Mouse (Mus musculus): Measurements from ENCODE around the gene Pip4p1. TPM values are rescaled to one million over a fixed set of nuclear protein-coding genes. Genes with fewer than 3 reads are reported as not detected.
A peak's percentile ranks its signal among the peaks of the same experiment; 100 is the strongest.
"Not testable (repeated sequence)": the region's sequence is repeated elsewhere in the genome, so short reads cannot be mapped to it uniquely, and the experiment has no call there.

Gene Pip4p1
- polyA plus RNA-seq, 1 experiment from 2014 or later = 42.0 TPM

- H3K4me3 ChIP-seq (ENCODE audit: low read depth, low read length) = no peak overlapping the region
- H3K36me3 ChIP-seq (ENCODE audit: control insufficient read depth, insufficient read depth, low read length) = no peaks in the 10 kb centered on the region
- DNase-seq (ENCODE audit: low spot score) (peak; percentile 35), ATAC-seq (ENCODE audit: low read depth) (no peak)
- WGBS = 28% methylated on average over 12 of the region's 12 CpGs
- H3K4me2 ChIP-seq (ENCODE audit: low read depth, low read length) = peak overlapping the region; percentile 3; the same call in 1 of the 2 replicates
- no peak overlapping the region for H3K9ac ChIP-seq (ENCODE audit: low read depth, low read length)
- no peaks in the 10 kb centered on the region for H3K9me3 ChIP-seq (ENCODE audit: control insufficient read depth, low read length)
- H3K27ac ChIP-seq (replicated peaks; ENCODE audit: low read depth, low read length) = no peak overlapping the region
- H3K27me3 ChIP-seq (replicated peaks; ENCODE audit: control insufficient read depth, insufficient read depth, low read length) = no peaks in the 10 kb centered on the region
- H3K4me1 ChIP-seq (ENCODE audit: control insufficient read depth, insufficient read depth, low read length) = no peaks in the 10 kb centered on the region; the same call in 1 of the 2 replicates
Measured at GRCm38 (mm10) chr14:50969558-50970544, 39.2 kb upstream of the Pip4p1 start.

GRCm38 (mm10) chr14:50969041-50969440, 38.4 kb upstream of the Pip4p1 start:
- Histone ChIP-seq H3K27me3 (replicated peaks; ENCODE audit: control insufficient read depth, insufficient read depth, low read length) (no peaks in the 10 kb centered on the region), H3K9me3 (ENCODE audit: control insufficient read depth, low read length) (no peaks in the 10 kb centered on the region), H3K36me3 (ENCODE audit: control insufficient read depth, insufficient read depth, low read length) (no peaks in the 10 kb centered on the region), H3K4me2 (ENCODE audit: low read depth, low read length) (peak overlapping the region; percentile 3; the same call in 1 of the 2 replicates), H3K27ac (replicated peaks; ENCODE audit: low read depth, low read length) (no peak overlapping the region), H3K4me3 (ENCODE audit: low read depth, low read length) (no peak overlapping the region), H3K4me1 (ENCODE audit: control insufficient read depth, insufficient read depth, low read length) (no peaks in the 10 kb centered on the region; the same call in 1 of the 2 replicates), H3K9ac (ENCODE audit: low read depth, low read length) (no peak overlapping the region)
- no peak for ATAC-seq (ENCODE audit: low read depth)
- 24% methylated on average over 1 of the region's 1 CpGs for WGBS
- DNase-seq (ENCODE audit: low spot score) = no peak

- ATAC-seq (ENCODE audit: low read depth) (no peak), DNase-seq (ENCODE audit: low spot score) (peak; percentile 16)
- H3K9ac ChIP-seq (ENCODE audit: low read depth, low read length) = no peak overlapping the region
- H3K27me3 ChIP-seq (replicated peaks; ENCODE audit: control insufficient read depth, insufficient read depth, low read length) = no peaks in the 10 kb centered on the region
- no peak overlapping the region for H3K4me2 ChIP-seq (ENCODE audit: low read depth, low read length)
- no peaks in the 10 kb centered on the region; the same call in 1 of the 2 replicates for H3K4me1 ChIP-seq (ENCODE audit: control insufficient read depth, insufficient read depth, low read length)
- 74% methylated on average over 5 of the region's 5 CpGs for WGBS
- H3K4me3 ChIP-seq (ENCODE audit: low read depth, low read length) = no peak overlapping the region
- H3K9me3 ChIP-seq (ENCODE audit: control insufficient read depth, low read length) = no peaks in the 10 kb centered on the region
- no peaks in the 10 kb centered on the region for H3K36me3 ChIP-seq (ENCODE audit: control insufficient read depth, insufficient read depth, low read length)
- H3K27ac ChIP-seq (replicated peaks; ENCODE audit: low read depth, low read length) = no peak overlapping the region
Measured at GRCm38 (mm10) chr14:50968216-50968980, 37.7 kb upstream of the Pip4p1 start.

GRCm38 (mm10) chr14:50958289-50958995, 27.8 kb upstream of the Pip4p1 start:
- H3K9me3 ChIP-seq (ENCODE audit: control insufficient read depth, low read length); H3K36me3 ChIP-seq (ENCODE audit: control insufficient read depth, insufficient read depth, low read length); H3K4me3 ChIP-seq (ENCODE audit: low read depth, low read length); H3K27me3 ChIP-seq (replicated peaks; ENCODE audit: control insufficient read depth, insufficient read depth, low read length); H3K27ac ChIP-seq (replicated peaks; ENCODE audit: low read depth, low read length); H3K4me1 ChIP-seq (ENCODE audit: control insufficient read depth, insufficient read depth, low read length); DNase-seq (ENCODE audit: low spot score); H3K4me2 ChIP-seq (ENCODE audit: low read depth, low read length); ATAC-seq (ENCODE audit: low read depth); H3K9ac ChIP-seq (ENCODE audit: low read depth, low read length): not testable (repeated sequence)
- WGBS = 86% methylated on average over 5 of the region's 5 CpGs

GRCm38 (mm10) chr14:50957146-50957545, 26.5 kb upstream of the Pip4p1 start:
- 60% methylated on average over 3 of the region's 3 CpGs for WGBS
- H3K9me3 ChIP-seq (ENCODE audit: control insufficient read depth, low read length); H3K4me3 ChIP-seq (ENCODE audit: low read depth, low read length); H3K36me3 ChIP-seq (ENCODE audit: control insufficient read depth, insufficient read depth, low read length); H3K27ac ChIP-seq (replicated peaks; ENCODE audit: low read depth, low read length); H3K4me1 ChIP-seq (ENCODE audit: control insufficient read depth, insufficient read depth, low read length); DNase-seq (ENCODE audit: low spot score); H3K4me2 ChIP-seq (ENCODE audit: low read depth, low read length); H3K9ac ChIP-seq (ENCODE audit: low read depth, low read length); H3K27me3 ChIP-seq (replicated peaks; ENCODE audit: control insufficient read depth, insufficient read depth, low read length); ATAC-seq (ENCODE audit: low read depth): not testable (repeated sequence)

- not testable (repeated sequence) for H3K9ac ChIP-seq (ENCODE audit: low read depth, low read length); H3K27ac ChIP-seq (replicated peaks; ENCODE audit: low read depth, low read length); DNase-seq (ENCODE audit: low spot score); H3K9me3 ChIP-seq (ENCODE audit: control insufficient read depth, low read length); H3K36me3 ChIP-seq (ENCODE audit: control insufficient read depth, insufficient read depth, low read length); H3K4me1 ChIP-seq (ENCODE audit: control insufficient read depth, insufficient read depth, low read length); H3K4me3 ChIP-seq (ENCODE audit: low read depth, low read length); H3K4me2 ChIP-seq (ENCODE audit: low read depth, low read length); ATAC-seq (ENCODE audit: low read depth); H3K27me3 ChIP-seq (replicated peaks; ENCODE audit: control insufficient read depth, insufficient read depth, low read length)
- 77% methylated on average over 6 of the region's 6 CpGs for WGBS
Measured at GRCm38 (mm10) chr14:50956724-50957123, 26.1 kb upstream of the Pip4p1 start.

- H3K27me3 ChIP-seq (replicated peaks; ENCODE audit: control insufficient read depth, insufficient read depth, low read length); H3K36me3 ChIP-seq (ENCODE audit: control insufficient read depth, insufficient read depth, low read length); H3K9me3 ChIP-seq (ENCODE audit: control insufficient read depth, low read length); H3K27ac ChIP-seq (replicated peaks; ENCODE audit: low read depth, low read length); H3K4me1 ChIP-seq (ENCODE audit: control insufficient read depth, insufficient read depth, low read length); DNase-seq (ENCODE audit: low spot score): not testable (repeated sequence)
- H3K4me2 ChIP-seq (ENCODE audit: low read depth, low read length) = peak within 1 kb of the TSS; percentile 44; the same call in 1 of the 2 replicates
- H3K9ac ChIP-seq (ENCODE audit: low read depth, low read length) = peak within 1 kb of the TSS; percentile 40; the same call in 1 of the 2 replicates
- ATAC-seq (ENCODE audit: low read depth) = peak; percentile 90
- WGBS = 10% methylated on average over 12 of the region's 19 CpGs
- peak within 1 kb of the TSS; percentile 14 for H3K4me3 ChIP-seq (ENCODE audit: low read depth, low read length)
Measured at GRCm38 (mm10) chr14:50955942-50956508, 25.4 kb upstream of the Pip4p1 start, which contains the start of gene Pnp2. Gene Pnp2 (plus strand): TSS chr14:50955992.

GRCm38 (mm10) chr14:50955487-50955886, 24.8 kb upstream of the Pip4p1 start:
- WGBS = 89% methylated on average over 10 of the region's 10 CpGs
- H3K4me2 ChIP-seq (ENCODE audit: low read depth, low read length) = no peak overlapping the region
- H3K9ac ChIP-seq (ENCODE audit: low read depth, low read length) = no peak overlapping the region
- no peaks in the 10 kb centered on the region for H3K9me3 ChIP-seq (ENCODE audit: control insufficient read depth, low read length)
- H3K27ac ChIP-seq (replicated peaks; ENCODE audit: low read depth, low read length) = no peak overlapping the region
- no peaks in the 10 kb centered on the region for H3K27me3 ChIP-seq (replicated peaks; ENCODE audit: control insufficient read depth, insufficient read depth, low read length)
- DNase-seq (ENCODE audit: low spot score) = no peak
- no peak for ATAC-seq (ENCODE audit: low read depth)
- H3K4me1 ChIP-seq (ENCODE audit: control insufficient read depth, insufficient read depth, low read length) = no peaks in the 10 kb centered on the region
- H3K36me3 ChIP-seq (ENCODE audit: control insufficient read depth, insufficient read depth, low read length) = peaks cover 9% of the 10 kb centered on the region; the same call in 1 of the 2 replicates
- H3K4me3 ChIP-seq (ENCODE audit: low read depth, low read length) = no peak overlapping the region
